Mouse (Mus musculus) embryonic facial prominence, embryonic 14.5 days (tissue): Measurements from ENCODE around the gene Tmc7. TPM values are rescaled to one million over a fixed set of nuclear protein-coding genes. Genes with fewer than 3 reads are reported as not detected.

Source experiments
- ATAC-seq: fragments of 200-750 bp; cut with Nextera tagmentation; 2 replicates; pipeline ENCODE4 v1.8.0; 2017; ENCODE audit warnings: low read depth, moderate number of reproducible peaks, moderate TSS enrichment
- DNase-seq: peaks from one replicate; pipeline ENCODE4 v3.0.0-alpha.2; 2015; ENCODE audit warnings: low spot score
- H3K27ac ChIP-seq: fragments of 300-500 bp; sonication (generic); replicated peaks from 2 replicates; pipeline ENCODE4 v1.5.1; 2014; ENCODE audit warnings: low read depth, mild to moderate bottlenecking, low read length, moderate library complexity
- H3K27me3 ChIP-seq: fragments of 300-500 bp; sonication (generic); replicated peaks from 2 replicates; pipeline ENCODE4 v1.6.1; 2014; ENCODE audit warnings: low read length; ENCODE audit not compliant: control insufficient read depth, insufficient read depth
- H3K36me3 ChIP-seq: fragments of 300-500 bp; sonication (generic); 2 replicates; pipeline ENCODE4 v1.6.1; 2014; ENCODE audit warnings: low read length, mixed read lengths; ENCODE audit not compliant: control insufficient read depth, insufficient read depth
- H3K4me1 ChIP-seq: fragments of 300-500 bp; sonication (generic); 2 replicates; pipeline ENCODE4 v1.6.1; 2014; ENCODE audit warnings: antibody characterized with exemption, low read length; ENCODE audit not compliant: control insufficient read depth, insufficient read depth
- H3K4me2 ChIP-seq: fragments of 300-500 bp; sonication (generic); 2 replicates; pipeline ENCODE4 v1.6.1; 2014; ENCODE audit warnings: low read depth, mild to moderate bottlenecking, low read length, moderate library complexity, mixed read lengths
- H3K4me3 ChIP-seq: fragments of 300-500 bp; sonication (generic); 2 replicates; pipeline ENCODE4 v1.5.1; 2014; ENCODE audit warnings: low read depth, mild to moderate bottlenecking, low read length
- H3K9ac ChIP-seq: fragments of 300-500 bp; sonication (generic); 2 replicates; pipeline ENCODE4 v1.6.1; 2014; ENCODE audit warnings: low read depth, mild to moderate bottlenecking, low read length, moderate library complexity, mixed read lengths
- H3K9me3 ChIP-seq: fragments of 300-500 bp; sonication (generic); 2 replicates; pipeline ENCODE4 v1.6.1; 2016; ENCODE audit warnings: low read length; ENCODE audit not compliant: control insufficient read depth
- WGBS: fragments of 180-500 bp; shearing (Covaris S2); extraction: QIAGEN DNeasy Blood & Tissue Kit; methylation state at CpG from one replicate; pipeline ENCODE4 v1.1.7; 2014; 5-methylcytosine and 5-hydroxymethylcytosine counted together
- polyA plus RNA-seq: library from polyadenylated mRNA; unstranded; fragments of >200 nt; fragmentation: Nextera tagmentation; extraction: Ambion mirVana; gene quantifications from 2 replicates; pipeline ENCODE4 v1.2.1, GENCODE M21; 2014

Gene Tmc7
- polyA plus RNA-seq, 1 experiment from 2014 or later = 5.9 TPM

- peaks cover 16% of the 10 kb centered on the region; the same call in 1 of the 2 replicates for H3K27me3 ChIP-seq
- peak overlapping the region; percentile 85 for H3K4me2 ChIP-seq
- peak overlapping the region; percentile 95 for H3K9ac ChIP-seq
- ATAC-seq (peak; percentile 19; the same call in 1 of the 2 replicates), DNase-seq (peak; percentile 41)
- 5% methylated on average over 61 of the region's 67 CpGs for WGBS
- H3K36me3 ChIP-seq = peaks cover 25% of the 10 kb centered on the region
- no peaks in the 10 kb centered on the region for H3K9me3 ChIP-seq
- peak overlapping the region; percentile 70 for H3K4me3 ChIP-seq
- peaks cover 32% of the 10 kb centered on the region for H3K4me1 ChIP-seq
- H3K27ac ChIP-seq = peak overlapping the region; percentile 77
These were observed 93.7 kb downstream of the Tmc7 start for GRCm38 (mm10) chr7:118490666-118491430.

- peak overlapping the region; percentile 12; the same call in 1 of the 2 replicates for H3K9ac ChIP-seq
- DNase-seq (no peak), ATAC-seq (no peak)
- peaks cover 32% of the 10 kb centered on the region for H3K4me1 ChIP-seq
- peaks cover 28% of the 10 kb centered on the region for H3K36me3 ChIP-seq
- no peak overlapping the region for H3K27ac ChIP-seq
- peak overlapping the region; percentile 70 for H3K4me3 ChIP-seq
- peak overlapping the region; percentile 85 for H3K4me2 ChIP-seq
- no peaks in the 10 kb centered on the region for H3K9me3 ChIP-seq
- peaks cover 16% of the 10 kb centered on the region; the same call in 1 of the 2 replicates for H3K27me3 ChIP-seq
- 34% methylated on average over 52 of the region's 57 CpGs for WGBS
These were observed 94.5 kb downstream of the Tmc7 start for GRCm38 (mm10) chr7:118489706-118490665.

- no peaks in the 10 kb centered on the region for H3K9me3 ChIP-seq
- peak overlapping the region; percentile 85 for H3K4me2 ChIP-seq
- peaks cover 16% of the 10 kb centered on the region; the same call in 1 of the 2 replicates for H3K27me3 ChIP-seq
- peak overlapping the region; percentile 18; the same call in 1 of the 2 replicates for H3K4me3 ChIP-seq
- H3K27ac ChIP-seq = no peak overlapping the region
- H3K36me3 ChIP-seq = peaks cover 28% of the 10 kb centered on the region
- no peak for ATAC-seq
- no peak for DNase-seq
- no peak overlapping the region for H3K9ac ChIP-seq
- 23% methylated on average over 8 of the region's 8 CpGs for WGBS
- H3K4me1 ChIP-seq = peaks cover 32% of the 10 kb centered on the region
These were observed 96.4 kb downstream of the Tmc7 start for GRCm38 (mm10) chr7:118488060-118488664.

GRCm38 (mm10) chr7:118486917-118487316 lies 97.6 kb downstream of the Tmc7 start:
- Histone ChIP-seq H3K4me2 (no peak overlapping the region), H3K27me3 (peaks cover 16% of the 10 kb centered on the region; the same call in 1 of the 2 replicates), H3K4me1 (peaks cover 32% of the 10 kb centered on the region), H3K9me3 (no peaks in the 10 kb centered on the region), H3K9ac (no peak overlapping the region), H3K4me3 (no peak overlapping the region), H3K27ac (no peak overlapping the region), H3K36me3 (peaks cover 28% of the 10 kb centered on the region)
- no peak for ATAC-seq
- WGBS = 65% methylated on average over 5 of the region's 5 CpGs
- DNase-seq = no peak

Other genes starting within 250 kb of the Tmc7 start
- 2.9 and 3.1 TPM in 2 replicates for gene Syt17, start 136.5 kb downstream of the Tmc7 start, polyA plus RNA-seq
- gene Itpripl2, start 92.8 kb downstream of the Tmc7 start, polyA plus RNA-seq = 5.0 TPM in 2 replicates
- gene Coq7, start 51.4 kb downstream of the Tmc7 start, polyA plus RNA-seq = 98.7 and 100 TPM in 2 replicates
- gene Tmc5, start 12.6 kb upstream of the Tmc7 start, polyA plus RNA-seq = 0.58 and 1.0 TPM in 2 replicates
- 94.5 and 97.2 TPM in 2 replicates for gene Gde1, start 121.0 kb upstream of the Tmc7 start, polyA plus RNA-seq
- gene Ccp110, start 127.8 kb upstream of the Tmc7 start, polyA plus RNA-seq = 11.1 and 12.0 TPM in 2 replicates
- 62.7 and 73.8 TPM in 2 replicates for gene Vps35l, start 155.5 kb upstream of the Tmc7 start, polyA plus RNA-seq